8 mouse cellular contexts compared by ENCODE assay signal in the genomic region with DNA sequence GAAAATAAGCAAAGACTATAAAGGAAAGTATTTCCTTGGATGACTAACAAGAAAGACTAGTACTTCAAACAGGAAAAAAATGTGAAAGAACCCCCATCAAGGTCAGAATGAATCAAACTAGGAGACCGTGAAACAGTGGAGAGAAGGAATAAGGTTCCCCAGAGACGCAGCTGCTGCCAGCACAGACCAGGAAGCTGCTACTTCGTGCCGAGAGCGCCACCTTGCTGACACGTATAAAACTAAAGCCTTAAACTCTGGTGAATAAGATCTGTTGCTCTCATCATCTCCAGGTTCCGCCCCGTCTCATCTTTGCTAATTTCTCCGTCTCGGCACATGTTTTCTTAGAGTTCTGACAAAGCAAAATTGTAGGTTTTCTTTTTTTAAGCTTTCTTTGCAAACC.
A peak's percentile ranks its signal among the peaks of the same experiment; 100 is the strongest.
DNase-seq lines count a peak whose midpoint lies in the region; ATAC-seq and TF ChIP-seq lines count a peak whose summit lies in the region.

No protein-coding gene starts in this region.

- no peak for TF ChIP-seq POLR2A in olfactory bulb, adult 2 months (IDR thresholded peaks at IDR 0.05; ENCODE audit: insufficient read depth, low read depth, low read length)

- peak; percentile 92 for ATAC-seq in embryonic facial prominence, embryonic 14.5 days (ENCODE audit: low read depth)
- ATAC-seq in lung, embryonic 14.5 days (ENCODE audit: insufficient read depth) = peak; percentile 89

- no peaks in the 10 kb centered on the region; the same call in 1 of the 2 replicates for H3K4me1 ChIP-seq in embryonic facial prominence, embryonic 14.5 days (ENCODE audit: control insufficient read depth, insufficient read depth, low read length)
- no peaks in the 10 kb centered on the region for H3K4me1 ChIP-seq in lung, embryonic 14.5 days (ENCODE audit: insufficient read depth)
- no peaks in the 10 kb centered on the region for H3K4me1 ChIP-seq in olfactory bulb, adult 2 months (ENCODE audit: control insufficient read depth, insufficient read depth, low read length)

- no peaks in the 10 kb centered on the region for H3K9me3 ChIP-seq in embryonic facial prominence, embryonic 14.5 days (ENCODE audit: control insufficient read depth, low read length)
- H3K9me3 ChIP-seq in lung, embryonic 14.5 days (ENCODE audit: low read depth, low read length) = no peaks in the 10 kb centered on the region

- no peak overlapping the region for H3K9ac ChIP-seq in embryonic facial prominence, embryonic 14.5 days (ENCODE audit: low read depth, low read length)
- no peak overlapping the region for H3K9ac ChIP-seq in lung, embryonic 14.5 days

- TF ChIP-seq CTCF in lung, embryonic 14.5 days (IDR thresholded peaks at IDR 0.05; ENCODE audit: low read depth) = peak; percentile 81
- peak; percentile 51 for TF ChIP-seq CTCF in olfactory bulb, adult 2 months (IDR thresholded peaks at IDR 0.05; ENCODE audit: insufficient read depth, low read depth, low read length)

- H3K27me3 ChIP-seq in embryonic facial prominence, embryonic 14.5 days (replicated peaks; ENCODE audit: control insufficient read depth, insufficient read depth, low read length) = no peaks in the 10 kb centered on the region
- H3K27me3 ChIP-seq in lung, embryonic 14.5 days (ENCODE audit: insufficient read depth, low read length) = no peaks in the 10 kb centered on the region

- no peaks in the 10 kb centered on the region for H3K36me3 ChIP-seq in embryonic facial prominence, embryonic 14.5 days (ENCODE audit: control insufficient read depth, insufficient read depth, low read length)
- no peaks in the 10 kb centered on the region for H3K36me3 ChIP-seq in lung, embryonic 14.5 days (ENCODE audit: insufficient read depth)

- 12% methylated on average over 10 of the region's 10 CpGs for WGBS in embryonic facial prominence, embryonic 14.5 days
- WGBS in lung, embryonic 14.5 days = 10% methylated on average over 10 of the region's 10 CpGs
- 7% methylated on average over 10 of the region's 10 CpGs for WGBS in olfactory bulb, adult 2 months

- H3K4me2 ChIP-seq in embryonic facial prominence, embryonic 14.5 days (ENCODE audit: low read depth, low read length) = peak overlapping the region; percentile 30
- peak overlapping the region; percentile 3; the same call in 1 of the 2 replicates for H3K4me2 ChIP-seq in lung, embryonic 14.5 days

- intact Hi-C loops in heart, postnatal 10 days (cut with DNase I) = no loop called here

- H3K27ac ChIP-seq in embryonic facial prominence, embryonic 14.5 days (replicated peaks; ENCODE audit: low read depth, low read length) = no peak overlapping the region
- H3K27ac ChIP-seq in lung, embryonic 14.5 days (ENCODE audit: low read depth) = no peak overlapping the region
- H3K27ac ChIP-seq in olfactory bulb, adult 2 months (ENCODE audit: insufficient read depth, low read depth, low read length) = no peak overlapping the region

- H3K4me3 ChIP-seq in embryonic facial prominence, embryonic 14.5 days (ENCODE audit: low read depth, low read length) = no peak overlapping the region
- H3K4me3 ChIP-seq in lung, embryonic 14.5 days (ENCODE audit: low read depth, low read length) = no peak overlapping the region
- no peak overlapping the region for H3K4me3 ChIP-seq in olfactory bulb, adult 2 months (ENCODE audit: insufficient read depth, low read depth, low read length)

- peak; percentile 80 for DNase-seq in CD4-positive helper T cell, adult 2 months (ENCODE audit: low read depth, low spot score)
- peak; percentile 82 to 84 for DNase-seq in adrenal gland, postnatal 36 days
- DNase-seq in embryonic facial prominence, embryonic 14.5 days (ENCODE audit: low spot score) = peak; percentile 95
- peak; percentile 67 to 82 for DNase-seq in heart, postnatal 10 days
- peak; percentile 85 to 87 for DNase-seq in kidney, postnatal 4 days
- DNase-seq in lung, embryonic 14.5 days = peak; percentile 92
- peak; percentile 54 for DNase-seq in testis, postnatal 14 days (ENCODE audit: low spot score)
